Mouse (Mus musculus) ovary, postnatal 36 days (tissue): ENCODE measurements at regions not wholly inside any gene's neighbourhood (a gene's known extent, or its start where the extent isn't known, plus 50 kb on each side); places are given as distances from the start of the nearest gene placed in this dataset.
"Not testable (repeated sequence)": the region's sequence is repeated elsewhere in the genome, so short reads cannot be mapped to it uniquely, and the experiment has no call there.

Experiments
- DNase-seq: peaks from one replicate; pipeline ENCODE4 v3.0.0; 2022; ENCODE audit warnings: low spot score, mixed read lengths

- DNase-seq: no peak
These were observed 108.3 kb upstream of the Dyrk2 start for GRCm38 (mm10) chr10:118978181-118978743.

- DNase-seq: no peak
These were observed 106.4 kb upstream of the Dyrk2 start for GRCm38 (mm10) chr10:118976447-118976846.

- DNase-seq: no peak
These were observed 105.8 kb upstream of the Dyrk2 start for GRCm38 (mm10) chr10:118975772-118976171.

GRCm38 (mm10) chr10:118973324-118973723, 103.3 kb upstream of the Dyrk2 start:
- no peak for DNase-seq

GRCm38 (mm10) chr10:118972626-118973025, 102.6 kb upstream of the Dyrk2 start:
- DNase-seq: no peak

GRCm38 (mm10) chr10:118970457-118971175, 100.6 kb upstream of the Dyrk2 start:
- no peak for DNase-seq

GRCm38 (mm10) chr10:118961713-118962181, 91.7 kb upstream of the Dyrk2 start:
- DNase-seq: no peak

- DNase-seq: no peak
These were observed 90.1 kb upstream of the Dyrk2 start for GRCm38 (mm10) chr10:118960076-118960475.

GRCm38 (mm10) chr10:118959623-118960022, 89.6 kb upstream of the Dyrk2 start:
- DNase-seq: no peak

GRCm38 (mm10) chr10:118956352-118956751, 86.3 kb upstream of the Dyrk2 start:
- no peak for DNase-seq

- no peak for DNase-seq
These were observed 83.4 kb upstream of the Dyrk2 start for GRCm38 (mm10) chr10:118953440-118953839.

- DNase-seq: no peak
These were observed 82.7 kb upstream of the Dyrk2 start for GRCm38 (mm10) chr10:118952756-118953155.

- no peak for DNase-seq
These were observed 77.7 kb upstream of the Dyrk2 start for GRCm38 (mm10) chr10:118947724-118948123.

- no peak for DNase-seq
These were observed 77.1 kb upstream of the Dyrk2 start for GRCm38 (mm10) chr10:118947016-118947674.

- DNase-seq: no peak
These were observed 57.3 kb upstream of the Dyrk2 start for GRCm38 (mm10) chr10:118927316-118927715.

GRCm38 (mm10) chr10:118923473-118924185, 53.6 kb upstream of the Dyrk2 start:
- DNase-seq: no peak

GRCm38 (mm10) chr10:118922120-118922519, 52.1 kb upstream of the Dyrk2 start:
- not testable (repeated sequence) for DNase-seq
